Mouse (Mus musculus) testis, adult 2 months (tissue): Measurements from ENCODE around the gene 2900011O08Rik. TPM values are rescaled to one million over a fixed set of nuclear protein-coding genes. Genes with fewer than 3 reads are reported as not detected.

Source experiments
- H3K27ac ChIP-seq: fragments of 200-500 bp; 2 replicates; pipeline ENCODE4 v1.5.1; 2012; ENCODE audit warnings: low read depth, low read length; ENCODE audit not compliant: control insufficient read depth, insufficient read depth
- H3K27me3 ChIP-seq: fragments of 200-500 bp; 2 replicates; pipeline ENCODE4 v1.6.1; 2012; ENCODE audit warnings: mild to moderate bottlenecking, low read length, moderate library complexity; ENCODE audit not compliant: control insufficient read depth, insufficient read depth
- H3K36me3 ChIP-seq: fragments of 200-500 bp; 2 replicates; pipeline ENCODE4 v1.6.1; 2012; ENCODE audit warnings: mild to moderate bottlenecking, low read length; ENCODE audit not compliant: control insufficient read depth, insufficient read depth
- H3K4me1 ChIP-seq: fragments of 200-500 bp; 2 replicates; pipeline ENCODE4 v1.6.1; 2012; ENCODE audit warnings: low read length; ENCODE audit not compliant: control insufficient read depth, insufficient read depth
- H3K4me3 ChIP-seq: fragments of 200-500 bp; 2 replicates; pipeline ENCODE4 v1.5.1; 2012; ENCODE audit warnings: low read depth, mild to moderate bottlenecking, low read length, moderate library complexity, mixed read lengths; ENCODE audit not compliant: control insufficient read depth
- CTCF ChIP-seq: fragments of 200-500 bp; IDR thresholded peaks from 2 replicates; pipeline ENCODE4 v1.5.1; 2012; ENCODE audit warnings: low read depth, mild to moderate bottlenecking, inconsistent platforms, low read length, moderate library complexity; ENCODE audit not compliant: control insufficient read depth, insufficient read depth, insufficient replicate concordance
- POLR2A ChIP-seq: fragments of 200-500 bp; IDR thresholded peaks from 2 replicates; pipeline ENCODE4 v1.6.1; 2012; ENCODE audit warnings: low read depth, mild to moderate bottlenecking, inconsistent platforms, low read length, moderate library complexity; ENCODE audit not compliant: control insufficient read depth
- polyA plus RNA-seq: library from polyadenylated mRNA; depleted of rRNA; stranded (reverse); fragments of >200 nt; gene quantifications from 2 replicates; pipeline ENCODE4 v1.2.3, GENCODE M21; 2012

Gene 2900011O08Rik
- polyA plus RNA-seq, 1 experiment = 17.3 TPM

DNA sequence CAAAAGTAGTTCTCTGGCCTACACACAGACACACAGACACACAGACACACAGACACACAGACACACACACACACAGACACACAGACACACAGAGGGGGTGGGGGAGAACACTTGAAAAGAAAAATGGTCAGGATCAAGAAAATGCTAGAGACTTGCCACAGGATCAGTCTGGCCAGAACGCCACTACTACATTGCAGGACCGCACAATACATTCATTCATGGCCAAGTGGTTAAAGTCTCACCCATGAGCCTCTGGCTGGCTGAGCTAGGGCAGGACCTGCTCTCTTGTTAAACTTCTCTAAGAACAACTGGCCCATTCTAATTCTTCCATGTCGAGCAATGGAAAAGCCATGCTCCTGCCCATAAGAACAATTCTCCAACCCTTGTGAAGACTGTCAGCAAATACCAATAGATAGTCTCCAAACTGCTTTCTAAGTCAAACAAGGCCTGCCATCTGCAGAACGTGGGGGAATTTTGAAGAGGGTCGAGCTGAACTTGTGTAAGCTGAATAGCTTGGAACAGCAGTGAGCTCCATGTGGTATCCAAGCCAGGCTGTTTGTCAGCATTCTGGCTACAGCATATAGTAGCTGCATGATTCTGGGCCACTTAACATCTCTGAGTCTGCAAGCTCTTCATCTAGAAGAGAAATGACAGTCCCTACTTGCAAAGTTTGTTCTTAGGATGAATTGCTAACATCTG lies 84.2 kb downstream of the 2900011O08Rik start:
- H3K36me3 ChIP-seq = no peaks in the 10 kb centered on the region
- TF ChIP-seq POLR2A (no peak), CTCF (no peak)
- no peak overlapping the region for H3K27ac ChIP-seq

GRCm38 (mm10) chr16:14082925-14083324 lies 96.5 kb downstream of the 2900011O08Rik start:
- no peaks in the 10 kb centered on the region for H3K27me3 ChIP-seq
- no peak overlapping the region for H3K27ac ChIP-seq
- H3K4me3 ChIP-seq = no peak overlapping the region
- H3K36me3 ChIP-seq = no peaks in the 10 kb centered on the region
- no peaks in the 10 kb centered on the region for H3K4me1 ChIP-seq
- no peak for TF ChIP-seq POLR2A
- TF ChIP-seq CTCF = no peak

More for the DNA sequence above, 84.2 kb downstream of the 2900011O08Rik start:
- Histone ChIP-seq H3K4me1 (no peaks in the 10 kb centered on the region), H3K4me3 (no peak overlapping the region), H3K27me3 (no peaks in the 10 kb centered on the region)

GRCm38 (mm10) chr16:14088249-14088648 lies 101.8 kb downstream of the 2900011O08Rik start:
- Histone ChIP-seq H3K27ac (no peak overlapping the region), H3K36me3 (no peaks in the 10 kb centered on the region), H3K4me1 (no peaks in the 10 kb centered on the region), H3K4me3 (no peak overlapping the region), H3K27me3 (no peaks in the 10 kb centered on the region)
- TF ChIP-seq CTCF (no peak), POLR2A (no peak)

GRCm38 (mm10) chr16:14089296-14089695 lies 102.9 kb downstream of the 2900011O08Rik start:
- no peak overlapping the region for H3K4me3 ChIP-seq
- H3K4me1 ChIP-seq = no peaks in the 10 kb centered on the region
- no peaks in the 10 kb centered on the region for H3K27me3 ChIP-seq
- no peak for TF ChIP-seq POLR2A
- no peak for TF ChIP-seq CTCF
- H3K36me3 ChIP-seq = no peaks in the 10 kb centered on the region
- H3K27ac ChIP-seq = no peak overlapping the region

DNA sequence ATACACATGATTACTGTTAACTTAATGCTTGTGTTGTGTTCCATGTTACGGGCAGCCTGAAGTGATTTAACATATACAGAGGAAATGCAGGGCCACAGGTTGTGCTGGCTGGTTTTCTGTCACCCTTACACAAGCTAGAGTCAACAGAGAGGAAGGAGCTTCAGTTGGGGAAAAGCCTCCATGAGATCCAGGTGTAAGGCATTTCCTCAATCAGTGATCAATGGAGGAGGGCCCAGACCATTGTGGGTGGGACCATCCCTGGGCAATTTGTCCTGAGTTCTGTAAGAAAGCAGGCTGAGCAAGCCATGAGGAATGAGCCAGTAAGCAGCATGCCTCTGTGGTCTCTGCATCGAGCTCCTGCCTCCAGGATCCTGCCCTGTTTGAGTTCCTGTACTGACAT lies 105.4 kb downstream of the 2900011O08Rik start:
- no peaks in the 10 kb centered on the region for H3K4me1 ChIP-seq
- H3K36me3 ChIP-seq = no peaks in the 10 kb centered on the region
- H3K27me3 ChIP-seq = no peaks in the 10 kb centered on the region
- no peak overlapping the region for H3K27ac ChIP-seq
- H3K4me3 ChIP-seq = no peak overlapping the region
- no peak for TF ChIP-seq CTCF
- TF ChIP-seq POLR2A = no peak

DNA sequence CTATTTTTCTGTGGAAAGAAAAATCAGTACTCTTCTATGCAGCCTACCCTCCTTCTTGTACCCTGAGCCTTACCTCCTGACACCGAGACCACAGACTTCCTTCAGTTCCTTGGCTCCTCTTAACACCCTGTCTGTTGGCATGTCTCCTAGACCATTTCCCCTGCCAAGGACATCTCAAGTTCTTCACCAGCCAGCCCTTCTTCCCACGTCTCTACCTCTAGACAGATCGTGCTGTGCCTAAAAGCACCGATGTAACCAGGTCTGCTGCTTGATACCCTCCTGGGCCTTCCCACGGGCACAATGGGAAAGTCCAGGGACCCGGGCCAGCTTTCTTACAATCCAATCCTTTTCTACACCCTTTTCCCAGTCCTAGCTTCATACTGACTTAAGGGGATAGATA lies 119.5 kb downstream of the 2900011O08Rik start:
- TF ChIP-seq CTCF = no peak
- no peak for TF ChIP-seq POLR2A
- no peaks in the 10 kb centered on the region for H3K4me1 ChIP-seq
- H3K36me3 ChIP-seq = peaks cover under 1% of the 10 kb centered on the region; the same call in 1 of the 2 replicates
- H3K27ac ChIP-seq = no peak overlapping the region
- H3K4me3 ChIP-seq = no peak overlapping the region
- H3K27me3 ChIP-seq = no peaks in the 10 kb centered on the region

DNA sequence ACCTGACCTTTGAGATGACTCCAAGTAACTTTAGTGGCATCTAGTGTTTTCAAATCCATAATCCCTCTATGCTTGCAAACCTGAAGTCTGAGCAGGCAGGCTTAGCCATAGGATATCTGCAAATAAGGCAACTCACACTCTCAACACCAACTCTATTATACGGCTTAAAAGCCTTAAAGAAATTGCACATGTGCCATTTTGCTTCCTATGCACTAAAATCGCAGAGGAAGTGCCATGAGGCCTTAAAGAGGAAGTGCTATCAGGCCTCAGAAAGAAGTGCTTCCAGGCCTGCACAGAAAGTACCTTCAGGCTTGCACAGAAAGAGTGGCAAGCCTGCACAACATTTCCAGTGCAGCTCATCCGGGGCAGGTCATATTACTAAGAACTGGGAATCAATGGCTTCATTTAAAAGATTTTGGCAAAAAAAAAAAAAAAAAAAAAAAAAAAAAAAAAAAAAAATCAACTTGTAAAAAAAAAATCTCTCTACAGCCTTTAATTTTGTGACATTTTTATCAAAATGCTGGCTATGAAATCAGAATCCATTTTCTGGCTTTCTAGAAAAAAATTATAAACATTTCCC lies 123.3 kb downstream of the 2900011O08Rik start:
- H3K36me3 ChIP-seq = peaks cover 3% of the 10 kb centered on the region
- H3K4me1 ChIP-seq = no peaks in the 10 kb centered on the region
- TF ChIP-seq CTCF (no peak), POLR2A (no peak)
- no peaks in the 10 kb centered on the region for H3K27me3 ChIP-seq
- no peak overlapping the region for H3K27ac ChIP-seq
- H3K4me3 ChIP-seq = no peak overlapping the region

DNA sequence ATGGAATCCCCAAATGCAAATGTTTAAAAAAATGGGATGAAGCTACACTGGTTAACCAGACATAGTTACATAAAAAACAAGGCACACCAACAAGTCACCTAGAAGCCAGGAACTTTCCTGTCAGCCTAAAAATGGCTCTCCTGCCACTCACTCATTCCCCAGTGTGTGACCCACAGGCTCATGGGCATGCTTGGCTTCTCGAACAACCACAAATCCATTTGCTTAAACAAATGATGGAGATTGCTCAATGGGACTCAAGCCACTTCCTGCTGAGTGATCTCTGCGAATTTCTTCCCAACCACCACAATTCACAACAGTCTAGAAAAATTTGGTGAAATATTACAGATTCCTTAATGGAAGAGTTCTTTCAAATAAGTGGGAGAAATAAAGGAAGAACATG lies 124.5 kb downstream of the 2900011O08Rik start:
- H3K27me3 ChIP-seq = no peaks in the 10 kb centered on the region
- peaks cover 3% of the 10 kb centered on the region for H3K36me3 ChIP-seq
- H3K27ac ChIP-seq = no peak overlapping the region
- no peak for TF ChIP-seq POLR2A
- no peak for TF ChIP-seq CTCF
- H3K4me3 ChIP-seq = no peak overlapping the region
- H3K4me1 ChIP-seq = no peaks in the 10 kb centered on the region
